Mouse (Mus musculus): Measurements from ENCODE around the gene Gm9844. TPM values are rescaled to one million over a fixed set of nuclear protein-coding genes. Genes with fewer than 3 reads are reported as not detected.
"Not testable (repeated sequence)": the region's sequence is repeated elsewhere in the genome, so short reads cannot be mapped to it uniquely, and the experiment has no call there.

Gene Gm9844
- polyA plus RNA-seq (2015; fragmentation: Nextera tagmentation; extraction: Ambion mirVana), result 21.4 and 53.5 TPM in 2 replicates

GRCm38 (mm10) chr7:24861913-24862312 is at the start of gene Gm9844:
Gm9844 (plus strand) TSS chr7:24862213.
- 89% methylated on average over 7 of the region's 7 CpGs for WGBS
- ATAC-seq, result no peak
- no peaks in the 10 kb centered on the region for H3K9me3 ChIP-seq (ENCODE audit: control insufficient read depth, low read length)
- H3K9ac ChIP-seq (ENCODE audit: low read depth, low read length), result no peak within 1 kb of the TSS
- no peak within 1 kb of the TSS for H3K4me2 ChIP-seq (ENCODE audit: low read length)
- H3K36me3 ChIP-seq (ENCODE audit: control insufficient read depth, insufficient read depth, low read length), result no peaks in the 10 kb centered on the region
- H3K4me1 ChIP-seq (ENCODE audit: control insufficient read depth, insufficient read depth, low read depth, low read length), result no peaks in the 10 kb centered on the region
- H3K27me3 ChIP-seq (replicated peaks; ENCODE audit: control insufficient read depth, insufficient read depth, low read length), result no peaks in the 10 kb centered on the region; the same call in 1 of the 2 replicates
- no peak within 1 kb of the TSS for H3K27ac ChIP-seq (ENCODE audit: low read depth, low read length)
- no peak within 1 kb of the TSS for H3K4me3 ChIP-seq (ENCODE audit: low read length)

GRCm38 (mm10) chr7:24817502-24817901 is 44.5 kb upstream of the Gm9844 start:
- ATAC-seq, result peak; percentile 63; the same call in 1 of the 2 replicates
- H3K27ac ChIP-seq (ENCODE audit: low read depth, low read length), result no peak overlapping the region

GRCm38 (mm10) chr7:24824452-24824851 is 37.6 kb upstream of the Gm9844 start:
- Histone ChIP-seq H3K36me3 (ENCODE audit: control insufficient read depth, insufficient read depth, low read length) (no peaks in the 10 kb centered on the region), H3K4me3 (ENCODE audit: low read length) (no peak overlapping the region), H3K27me3 (replicated peaks; ENCODE audit: control insufficient read depth, insufficient read depth, low read length) (no peaks in the 10 kb centered on the region), H3K27ac (ENCODE audit: low read depth, low read length) (no peak overlapping the region), H3K9me3 (ENCODE audit: control insufficient read depth, low read length) (no peaks in the 10 kb centered on the region), H3K4me2 (ENCODE audit: low read length) (no peak overlapping the region), H3K4me1 (ENCODE audit: control insufficient read depth, insufficient read depth, low read depth, low read length) (no peaks in the 10 kb centered on the region), H3K9ac (ENCODE audit: low read depth, low read length) (no peak overlapping the region)
- ATAC-seq, result no peak
- 69% methylated on average over 7 of the region's 7 CpGs for WGBS

More at GRCm38 (mm10) chr7:24817502-24817901, 44.5 kb upstream of the Gm9844 start:
- Histone ChIP-seq H3K4me2 (ENCODE audit: low read length) (no peak overlapping the region), H3K27me3 (replicated peaks; ENCODE audit: control insufficient read depth, insufficient read depth, low read length) (no peaks in the 10 kb centered on the region), H3K4me1 (ENCODE audit: control insufficient read depth, insufficient read depth, low read depth, low read length) (no peaks in the 10 kb centered on the region), H3K36me3 (ENCODE audit: control insufficient read depth, insufficient read depth, low read length) (no peaks in the 10 kb centered on the region), H3K4me3 (ENCODE audit: low read length) (no peak overlapping the region), H3K9ac (ENCODE audit: low read depth, low read length) (no peak overlapping the region), H3K9me3 (ENCODE audit: control insufficient read depth, low read length) (no peaks in the 10 kb centered on the region)
- 4% methylated on average over 3 of the region's 3 CpGs for WGBS

GRCm38 (mm10) chr7:24827181-24827580 is 34.8 kb upstream of the Gm9844 start:
- no peaks in the 10 kb centered on the region for H3K4me1 ChIP-seq (ENCODE audit: control insufficient read depth, insufficient read depth, low read depth, low read length)
- no peak overlapping the region for H3K9ac ChIP-seq (ENCODE audit: low read depth, low read length)
- H3K4me2 ChIP-seq (ENCODE audit: low read length), result no peak overlapping the region
- H3K4me3 ChIP-seq (ENCODE audit: low read length), result no peak overlapping the region
- no peak for ATAC-seq
- H3K27ac ChIP-seq (ENCODE audit: low read depth, low read length), result no peak overlapping the region
- H3K36me3 ChIP-seq (ENCODE audit: control insufficient read depth, insufficient read depth, low read length), result no peaks in the 10 kb centered on the region
- 89% methylated on average over 4 of the region's 4 CpGs for WGBS
- no peaks in the 10 kb centered on the region for H3K9me3 ChIP-seq (ENCODE audit: control insufficient read depth, low read length)
- H3K27me3 ChIP-seq (replicated peaks; ENCODE audit: control insufficient read depth, insufficient read depth, low read length), result no peaks in the 10 kb centered on the region

GRCm38 (mm10) chr7:24838732-24839409 is 23.1 kb upstream of the Gm9844 start:
- H3K4me1 ChIP-seq (ENCODE audit: control insufficient read depth, insufficient read depth, low read depth, low read length); H3K27ac ChIP-seq (ENCODE audit: low read depth, low read length); ATAC-seq: not testable (repeated sequence)

GRCm38 (mm10) chr7:24839410-24839808 is 22.6 kb upstream of the Gm9844 start:
- Histone ChIP-seq H3K4me2 (ENCODE audit: low read length) (no peak overlapping the region), H3K36me3 (ENCODE audit: control insufficient read depth, insufficient read depth, low read length) (no peaks in the 10 kb centered on the region), H3K4me1 (ENCODE audit: control insufficient read depth, insufficient read depth, low read depth, low read length) (no peaks in the 10 kb centered on the region), H3K27me3 (replicated peaks; ENCODE audit: control insufficient read depth, insufficient read depth, low read length) (no peaks in the 10 kb centered on the region), H3K9ac (ENCODE audit: low read depth, low read length) (no peak overlapping the region), H3K4me3 (ENCODE audit: low read length) (no peak overlapping the region), H3K27ac (ENCODE audit: low read depth, low read length) (no peak overlapping the region), H3K9me3 (ENCODE audit: control insufficient read depth, low read length) (no peaks in the 10 kb centered on the region)
- 86% methylated on average over 8 of the region's 8 CpGs for WGBS
- no peak for ATAC-seq

More at GRCm38 (mm10) chr7:24838732-24839409, 23.1 kb upstream of the Gm9844 start:
- not testable (repeated sequence) for H3K36me3 ChIP-seq (ENCODE audit: control insufficient read depth, insufficient read depth, low read length); H3K9ac ChIP-seq (ENCODE audit: low read depth, low read length); H3K4me2 ChIP-seq (ENCODE audit: low read length); H3K9me3 ChIP-seq (ENCODE audit: control insufficient read depth, low read length); H3K27me3 ChIP-seq (replicated peaks; ENCODE audit: control insufficient read depth, insufficient read depth, low read length); H3K4me3 ChIP-seq (ENCODE audit: low read length)
- 68% methylated on average over 11 of the region's 13 CpGs for WGBS

GRCm38 (mm10) chr7:24840331-24840730 is 21.7 kb upstream of the Gm9844 start:
- H3K9ac ChIP-seq (ENCODE audit: low read depth, low read length), result no peak overlapping the region
- WGBS, result 48% methylated on average over 3 of the region's 3 CpGs
- H3K4me1 ChIP-seq (ENCODE audit: control insufficient read depth, insufficient read depth, low read depth, low read length), result no peaks in the 10 kb centered on the region
- ATAC-seq, result no peak
- H3K27ac ChIP-seq (ENCODE audit: low read depth, low read length), result no peak overlapping the region
- no peaks in the 10 kb centered on the region for H3K27me3 ChIP-seq (replicated peaks; ENCODE audit: control insufficient read depth, insufficient read depth, low read length)
- no peaks in the 10 kb centered on the region for H3K36me3 ChIP-seq (ENCODE audit: control insufficient read depth, insufficient read depth, low read length)
- H3K4me3 ChIP-seq (ENCODE audit: low read length), result no peak overlapping the region
- no peak overlapping the region for H3K4me2 ChIP-seq (ENCODE audit: low read length)
- no peaks in the 10 kb centered on the region for H3K9me3 ChIP-seq (ENCODE audit: control insufficient read depth, low read length)

GRCm38 (mm10) chr7:24841009-24841408 is 21.0 kb upstream of the Gm9844 start:
- Histone ChIP-seq H3K36me3 (ENCODE audit: control insufficient read depth, insufficient read depth, low read length) (no peaks in the 10 kb centered on the region), H3K4me3 (ENCODE audit: low read length) (no peak overlapping the region), H3K4me1 (ENCODE audit: control insufficient read depth, insufficient read depth, low read depth, low read length) (no peaks in the 10 kb centered on the region), H3K9me3 (ENCODE audit: control insufficient read depth, low read length) (no peaks in the 10 kb centered on the region), H3K27ac (ENCODE audit: low read depth, low read length) (no peak overlapping the region), H3K9ac (ENCODE audit: low read depth, low read length) (no peak overlapping the region), H3K27me3 (replicated peaks; ENCODE audit: control insufficient read depth, insufficient read depth, low read length) (no peaks in the 10 kb centered on the region), H3K4me2 (ENCODE audit: low read length) (no peak overlapping the region)
- ATAC-seq, result no peak
- WGBS, result 74% methylated on average over 4 of the region's 4 CpGs

GRCm38 (mm10) chr7:24844144-24844543 is 17.9 kb upstream of the Gm9844 start:
- no peaks in the 10 kb centered on the region for H3K4me1 ChIP-seq (ENCODE audit: control insufficient read depth, insufficient read depth, low read depth, low read length)
- no peaks in the 10 kb centered on the region for H3K36me3 ChIP-seq (ENCODE audit: control insufficient read depth, insufficient read depth, low read length)
- no peak overlapping the region for H3K27ac ChIP-seq (ENCODE audit: low read depth, low read length)

More at GRCm38 (mm10) chr7:24844144-24844543, 17.9 kb upstream of the Gm9844 start:
- no peaks in the 10 kb centered on the region for H3K9me3 ChIP-seq (ENCODE audit: control insufficient read depth, low read length)
- H3K27me3 ChIP-seq (replicated peaks; ENCODE audit: control insufficient read depth, insufficient read depth, low read length), result no peaks in the 10 kb centered on the region
- WGBS, result 44% methylated on average over 5 of the region's 5 CpGs
- no peak for ATAC-seq
- no peak overlapping the region for H3K4me2 ChIP-seq (ENCODE audit: low read length)
- H3K9ac ChIP-seq (ENCODE audit: low read depth, low read length), result no peak overlapping the region
- no peak overlapping the region for H3K4me3 ChIP-seq (ENCODE audit: low read length)
